Mouse (Mus musculus) gastrocnemius, postnatal 10 days (tissue): ENCODE data around the gene Olfr1223. TPM values are rescaled to one million over a fixed set of nuclear protein-coding genes. Genes with fewer than 3 reads are reported as not detected.
"Not testable (repeated sequence)": the region's sequence is repeated elsewhere in the genome, so short reads cannot be mapped to it uniquely, and the experiment has no call there.

Experiments
- DNase-seq: peaks from one replicate; pipeline ENCODE4 v3.0.0; 2021; ENCODE audit warnings: mixed read lengths
- long read RNA-seq, 2 experiments: library from polyadenylated mRNA; stranded (forward); transcript quantifications; one replicate each; pipeline ENCODE4 v2.0.0; 2021
- total RNA-seq, 2 experiments: library from RNA; stranded (reverse); gene quantifications; 2 replicates each; pipeline ENCODE4 v1.2.3; 2021

Olfr1223 gene
- total RNA-seq, result not detected
- long read RNA-seq, experiment 1, result 0 reads
- long read RNA-seq, experiment 2, result 0 reads

- no peak for DNase-seq
Observed at GRCm38 (mm10) chr2:89151460-89151859, at the start of gene Olfr1223. TSS of gene Olfr1223 (minus strand) at chr2:89151560.

GRCm38 (mm10) chr2:89199948-89200347, 48.6 kb upstream of the Olfr1223 start, which contains the start of gene Olfr1226:
TSS of gene Olfr1226 (minus strand) at chr2:89200048.
- DNase-seq, result no peak

- no peak for DNase-seq
Observed at GRCm38 (mm10) chr2:89196325-89196982, 45.1 kb upstream of the Olfr1223 start.

- DNase-seq, result no peak
Observed at GRCm38 (mm10) chr2:89174569-89174968, 23.2 kb upstream of the Olfr1223 start, which contains the start of gene Olfr1225. TSS of gene Olfr1225 (minus strand) at chr2:89174669.

GRCm38 (mm10) chr2:89164711-89165110, 13.4 kb upstream of the Olfr1223 start:
- not testable (repeated sequence) for DNase-seq

GRCm38 (mm10) chr2:89163991-89164390, 12.6 kb upstream of the Olfr1223 start, which contains the start of gene Olfr1224-ps1:
TSS of gene Olfr1224-ps1 (minus strand) at chr2:89164091.
- DNase-seq, result not testable (repeated sequence)

- no peak for DNase-seq
Observed at GRCm38 (mm10) chr2:89132954-89133353, 18.4 kb downstream of the Olfr1223 start, which contains the start of gene Olfr1222. TSS of gene Olfr1222 (minus strand) at chr2:89133054.

GRCm38 (mm10) chr2:89117183-89117582, 34.2 kb downstream of the Olfr1223 start, which contains the start of gene Olfr1221:
TSS of gene Olfr1221 (minus strand) at chr2:89117283.
- DNase-seq, result no peak

- DNase-seq, result no peak
Observed at GRCm38 (mm10) chr2:89106735-89107134, 44.6 kb downstream of the Olfr1223 start, which contains the start of gene Olfr1220. TSS of gene Olfr1220 (minus strand) at chr2:89106835.

GRCm38 (mm10) chr2:89105651-89106050, 45.7 kb downstream of the Olfr1223 start:
- no peak for DNase-seq

GRCm38 (mm10) chr2:89093848-89094247, 57.5 kb downstream of the Olfr1223 start:
- no peak for DNase-seq

Other genes starting within 250 kb of the Olfr1223 start
- not detected for gene Olfr1208, start 249.2 kb downstream of the Olfr1223 start, total RNA-seq
- not detected for gene Olfr1209, start 236.4 kb downstream of the Olfr1223 start, total RNA-seq
- not detected for gene Olfr1211, start 213.4 kb downstream of the Olfr1223 start, total RNA-seq
- not detected for gene Olfr1212, start 197.6 kb downstream of the Olfr1223 start, total RNA-seq
- not detected for gene Gm13762, start 171.3 kb downstream of the Olfr1223 start, total RNA-seq
- gene Olfr1214, start 158.9 kb downstream of the Olfr1223 start, total RNA-seq, result not detected
- not detected for gene Olfr1215, start 144.6 kb downstream of the Olfr1223 start, total RNA-seq
- not detected for gene Olfr1216, start 133.2 kb downstream of the Olfr1223 start, total RNA-seq
- not detected for gene Olfr1217, start 119.5 kb downstream of the Olfr1223 start, total RNA-seq
- gene Olfr1218, start 90.4 kb downstream of the Olfr1223 start, total RNA-seq, result not detected
- gene Olfr1219, start 68.0 kb downstream of the Olfr1223 start, total RNA-seq, result not detected
- gene Olfr1220, start 44.7 kb downstream of the Olfr1223 start, total RNA-seq, result not detected
- not detected for gene Olfr1221, start 34.3 kb downstream of the Olfr1223 start, total RNA-seq
- not detected for gene Olfr1222, start 18.5 kb downstream of the Olfr1223 start, total RNA-seq
- gene Olfr1224-ps1, start 12.5 kb upstream of the Olfr1223 start, total RNA-seq, result not detected
- not detected for gene Olfr1225, start 23.1 kb upstream of the Olfr1223 start, total RNA-seq
- gene Olfr1226, start 48.5 kb upstream of the Olfr1223 start, total RNA-seq, result not detected
- not detected for gene Olfr1228, start 102.5 kb upstream of the Olfr1223 start, total RNA-seq
- not detected for gene Olfr1229, start 136.5 kb upstream of the Olfr1223 start, total RNA-seq
- gene Olfr1230, start 145.7 kb upstream of the Olfr1223 start, total RNA-seq, result not detected
- not detected for gene Olfr1231, start 155.5 kb upstream of the Olfr1223 start, total RNA-seq
- not detected for gene Olfr1232, start 178.1 kb upstream of the Olfr1223 start, total RNA-seq
- not detected for gene Olfr1233, start 190.8 kb upstream of the Olfr1223 start, total RNA-seq
- gene Olfr1234, start 213.3 kb upstream of the Olfr1223 start, total RNA-seq, result not detected